Mouse (Mus musculus): Measurements from ENCODE around the gene Cenpc1.

Cenpc1 gene

GRCm38 (mm10) chr5:86065101-86065875 lies at the start of gene Cenpc1:
Gene Cenpc1 (minus strand): TSS chr5:86065583.
- DNase-seq (ENCODE audit: low spot score) = peak; percentile 99

GRCm38 (mm10) chr5:86113997-86114396 lies 48.6 kb upstream of the Cenpc1 start:
- DNase-seq (ENCODE audit: low spot score) = no peak

- DNase-seq (ENCODE audit: low spot score) = no peak
Measured at GRCm38 (mm10) chr5:86113037-86113436, 47.7 kb upstream of the Cenpc1 start.

GRCm38 (mm10) chr5:86111074-86111473 lies 45.7 kb upstream of the Cenpc1 start:
- no peak for DNase-seq (ENCODE audit: low spot score)

- no peak for DNase-seq (ENCODE audit: low spot score)
Measured at GRCm38 (mm10) chr5:86106610-86107009, 41.2 kb upstream of the Cenpc1 start.

GRCm38 (mm10) chr5:86102176-86102575 lies 36.8 kb upstream of the Cenpc1 start:
- DNase-seq (ENCODE audit: low spot score) = no peak

GRCm38 (mm10) chr5:86100621-86101020 lies 35.2 kb upstream of the Cenpc1 start:
- DNase-seq (ENCODE audit: low spot score) = no peak

GRCm38 (mm10) chr5:86098988-86099387 lies 33.6 kb upstream of the Cenpc1 start:
- no peak for DNase-seq (ENCODE audit: low spot score)

GRCm38 (mm10) chr5:86094754-86095153 lies 29.4 kb upstream of the Cenpc1 start:
- no peak for DNase-seq (ENCODE audit: low spot score)

GRCm38 (mm10) chr5:86086751-86087150 lies 21.4 kb upstream of the Cenpc1 start:
- no peak for DNase-seq (ENCODE audit: low spot score)

GRCm38 (mm10) chr5:86084979-86085378 lies 19.6 kb upstream of the Cenpc1 start:
- DNase-seq (ENCODE audit: low spot score) = no peak

GRCm38 (mm10) chr5:86083987-86084386 lies 18.6 kb upstream of the Cenpc1 start:
- no peak for DNase-seq (ENCODE audit: low spot score)

- DNase-seq (ENCODE audit: low spot score) = no peak
Measured at GRCm38 (mm10) chr5:86078720-86079334, 13.4 kb upstream of the Cenpc1 start.

- DNase-seq (ENCODE audit: low spot score) = no peak
Measured at GRCm38 (mm10) chr5:86072756-86073386, 7.5 kb upstream of the Cenpc1 start.

- DNase-seq (ENCODE audit: low spot score) = no peak
Measured at GRCm38 (mm10) chr5:86071538-86071937, 6.2 kb upstream of the Cenpc1 start, which contains the start of gene Stap1. Gene Stap1 (plus strand): TSS chr5:86071746.

GRCm38 (mm10) chr5:86069121-86069520 lies 3.7 kb upstream of the Cenpc1 start:
- DNase-seq (ENCODE audit: low spot score) = no peak

- no peak for DNase-seq (ENCODE audit: low spot score)
Measured at GRCm38 (mm10) chr5:86068451-86068850, 3.1 kb upstream of the Cenpc1 start.

- DNase-seq (ENCODE audit: low spot score) = peak; percentile 80
Measured at GRCm38 (mm10) chr5:86066551-86066929, 1.2 kb upstream of the Cenpc1 start.

- no peak for DNase-seq (ENCODE audit: low spot score)
Measured at GRCm38 (mm10) chr5:86065876-86066550, 630 bp upstream of the Cenpc1 start.

GRCm38 (mm10) chr5:86063501-86063900 lies 1.9 kb downstream of the Cenpc1 start:
- DNase-seq (ENCODE audit: low spot score) = no peak

GRCm38 (mm10) chr5:86029820-86030219 lies 35.6 kb downstream of the Cenpc1 start:
- no peak for DNase-seq (ENCODE audit: low spot score)
